Mouse (Mus musculus) bone marrow, adult 2 months (tissue): ENCODE results near the gene Hist1h2ak. TPM values are rescaled to one million over a fixed set of nuclear protein-coding genes. Genes with fewer than 3 reads are reported as not detected.

ENCODE experiments used
- H3K27ac ChIP-seq: fragments of 200-500 bp; 2 replicates; pipeline ENCODE4 v1.5.1; 2012; ENCODE audit warnings: low read depth, mild to moderate bottlenecking, control low read depth, inconsistent platforms, low read length; ENCODE audit not compliant: control insufficient read depth, poor library complexity, insufficient read depth
- H3K4me1 ChIP-seq: fragments of 200-500 bp; 2 replicates; pipeline ENCODE4 v1.6.1; 2011; ENCODE audit warnings: low read length; ENCODE audit not compliant: control insufficient read depth, insufficient read depth
- H3K4me3 ChIP-seq: fragments of 200-500 bp; replicated peaks from 2 replicates; pipeline ENCODE3; 2011; ENCODE audit warnings: mild to moderate bottlenecking, low read depth, low read length, control low read depth; ENCODE audit not compliant: control insufficient read depth
- CTCF ChIP-seq: fragments of 200-500 bp; IDR thresholded peaks from 2 replicates; pipeline ENCODE4 v1.5.1; 2011; ENCODE audit warnings: low read length, control low read depth; ENCODE audit not compliant: control insufficient read depth, insufficient read depth
- POLR2A ChIP-seq: fragments of 200-500 bp; IDR thresholded peaks from 2 replicates; pipeline ENCODE4 v1.6.1; 2011; ENCODE audit warnings: low read depth, mild to moderate bottlenecking, control low read depth, low read length, borderline replicate concordance; ENCODE audit not compliant: control insufficient read depth
- WGBS: fragments of 180-500 bp; shearing (Covaris S2); methylation state at CpG from one replicate; pipeline ENCODE4 v1.1.7; 2018; 5-methylcytosine and 5-hydroxymethylcytosine counted together
- polyA plus RNA-seq: library from polyadenylated mRNA; stranded (reverse); fragments of >200 nt; gene quantifications from 2 replicates; pipeline ENCODE4 v1.2.4, GENCODE M21; 2011; ENCODE audit warnings: low replicate concordance; ENCODE audit not compliant: missing spikeins, insufficient read depth, insufficient read length

Gene Hist1h2ak
- polyA plus RNA-seq, 1 experiment: 61.7 TPM

DNA sequence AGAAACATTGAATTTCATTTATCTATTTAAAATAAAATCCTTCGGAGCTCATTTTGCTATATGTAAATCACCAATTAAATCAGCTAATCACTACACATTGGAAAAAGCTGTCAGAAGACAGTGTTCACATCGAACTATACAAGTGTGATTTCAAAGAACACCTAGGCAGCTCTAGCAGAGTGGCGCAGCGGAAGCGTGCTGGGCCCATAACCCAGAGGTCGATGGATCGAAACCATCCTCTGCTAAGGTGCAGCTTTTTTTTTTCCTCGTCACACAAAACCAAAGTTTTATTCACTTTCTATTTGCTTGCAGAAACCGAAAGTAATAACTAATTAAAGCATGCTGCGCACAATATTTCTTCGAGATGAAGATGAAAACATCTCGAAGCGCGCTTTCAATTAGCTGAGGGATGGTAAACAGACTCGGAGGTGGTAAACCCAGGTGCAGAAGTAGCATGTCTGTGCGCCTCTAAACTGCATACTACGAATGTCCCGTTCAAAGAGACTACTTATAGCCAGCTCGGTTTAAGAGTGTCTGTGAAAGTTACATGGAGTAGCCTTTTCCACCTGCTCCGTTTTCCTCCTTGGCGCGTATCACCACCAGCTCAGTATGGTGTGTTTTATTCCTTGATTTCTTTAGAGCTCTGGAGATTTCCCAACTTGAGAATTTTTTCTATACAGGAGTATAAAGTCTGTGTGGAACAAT, 42.7 kb downstream of the Hist1h2ak start:
- WGBS: 5% methylated on average over 22 of the region's 22 CpGs
- Histone ChIP-seq H3K27ac (no peak overlapping the region), H3K4me3 (peak overlapping the region; percentile 39), H3K4me1 (no peaks in the 10 kb centered on the region; the same call in 1 of the 2 replicates)
- TF ChIP-seq POLR2A (no peak), CTCF (no peak)

DNA sequence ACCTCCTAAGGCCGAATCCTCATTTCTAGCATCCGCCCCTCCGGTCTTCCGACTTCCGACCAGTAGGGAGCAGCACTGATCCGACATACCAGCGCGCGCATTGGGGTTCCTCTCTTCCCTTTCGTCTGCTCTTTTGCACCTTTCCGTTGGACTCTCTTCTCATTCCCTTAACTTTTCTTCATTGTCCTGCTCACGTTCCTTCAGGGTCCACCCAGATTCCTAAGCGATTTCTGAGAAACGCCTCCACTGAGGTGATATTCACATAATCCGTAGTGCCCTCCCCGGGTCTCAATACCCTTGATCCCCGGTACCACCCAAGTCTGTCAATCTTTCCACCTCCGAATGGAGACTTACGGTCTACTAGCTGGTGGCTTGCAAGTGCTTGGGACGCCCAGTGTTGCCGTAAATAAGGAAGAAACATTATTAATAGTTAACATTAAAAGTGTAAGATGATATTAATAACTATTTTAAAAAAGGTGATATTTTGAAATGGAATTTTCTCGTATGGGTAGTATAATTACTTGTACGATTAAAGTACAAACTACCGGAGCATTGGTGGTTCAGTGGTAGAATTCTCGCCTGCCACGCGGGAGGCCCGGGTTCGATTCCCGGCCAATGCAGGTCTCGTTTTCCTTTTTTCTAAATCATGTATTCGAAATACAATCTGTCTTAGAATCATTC, 43.5 kb downstream of the Hist1h2ak start:
- no peaks in the 10 kb centered on the region; the same call in 1 of the 2 replicates for H3K4me1 ChIP-seq
- peak; percentile 89 for TF ChIP-seq CTCF
- no peak for TF ChIP-seq POLR2A
- H3K4me3 ChIP-seq: peak overlapping the region; percentile 87
- whole genome bisulfite sequencing: under 1% methylated on average over 32 of the region's 32 CpGs
- H3K27ac ChIP-seq: peak overlapping the region; percentile 16

DNA sequence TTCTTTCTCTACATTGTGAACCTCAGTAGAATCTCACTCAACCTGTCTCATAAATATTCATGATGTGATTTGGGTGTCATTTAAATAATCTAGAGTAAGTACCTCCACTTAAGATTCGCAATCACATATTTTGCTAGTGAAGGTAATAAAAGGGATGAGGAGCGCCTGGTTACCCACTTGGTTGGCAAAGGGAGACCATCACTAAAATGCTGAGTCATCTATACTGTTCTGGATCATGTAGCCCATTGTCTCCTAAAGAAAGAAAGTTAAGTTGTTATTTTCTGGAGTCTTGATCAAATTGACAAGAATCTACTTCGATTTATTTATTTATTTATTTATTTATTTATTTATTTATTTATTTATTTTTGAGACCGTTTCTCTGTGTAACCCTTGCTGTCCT, 47.0 kb downstream of the Hist1h2ak start:
- WGBS: 65% methylated on average over 4 of the region's 4 CpGs
- Histone ChIP-seq H3K4me3 (no peak overlapping the region), H3K4me1 (no peaks in the 10 kb centered on the region; the same call in 1 of the 2 replicates), H3K27ac (no peak overlapping the region)
- TF ChIP-seq POLR2A: no peak
- TF ChIP-seq CTCF: no peak

Other genes with a start within 250 kb of the Hist1h2ak start
- 2.1 and 6.4 TPM in 2 replicates for gene Zkscan8, start 222.7 kb downstream of the Hist1h2ak start, polyA plus RNA-seq
- not detected in 2 replicates for gene Olfr1366, start 211.0 kb downstream of the Hist1h2ak start, polyA plus RNA-seq
- 0.90 and 1.00 TPM in 2 replicates for gene Olfr1535, start 193.9 kb downstream of the Hist1h2ak start, polyA plus RNA-seq
- not detected in 2 replicates for gene Olfr1364, start 172.1 kb downstream of the Hist1h2ak start, polyA plus RNA-seq
- gene Olfr1362, start 139.8 kb downstream of the Hist1h2ak start, polyA plus RNA-seq: not detected in 2 replicates
- gene Olfr11, start 111.3 kb downstream of the Hist1h2ak start, polyA plus RNA-seq: not detected in 2 replicates
- not detected in 2 replicates for gene Olfr1361, start 90.4 kb downstream of the Hist1h2ak start, polyA plus RNA-seq
- gene Olfr1360, start 76.4 kb downstream of the Hist1h2ak start, polyA plus RNA-seq: not detected in 2 replicates
- not detected in 2 replicates for gene Olfr1359, start 55.7 kb downstream of the Hist1h2ak start, polyA plus RNA-seq
- gene Hist1h2bl, start 37.7 kb downstream of the Hist1h2ak start, polyA plus RNA-seq: 28.9 and 65.7 TPM in 2 replicates
- gene Hist1h2ai, start 37.4 kb downstream of the Hist1h2ak start, polyA plus RNA-seq: 19.2 and 21.1 TPM in 2 replicates
- 49.7 and 178 TPM in 2 replicates for gene Hist1h3h, start 36.2 kb downstream of the Hist1h2ak start, polyA plus RNA-seq
- gene Hist1h2bm, start 31.8 kb downstream of the Hist1h2ak start, polyA plus RNA-seq: 19.6 and 68.6 TPM in 2 replicates
- gene Hist1h4j, start 18.8 kb downstream of the Hist1h2ak start, polyA plus RNA-seq: 47.4 and 58.6 TPM in 2 replicates
- 358 and 477 TPM in 2 replicates for gene Hist1h4k, start 3.3 kb downstream of the Hist1h2ak start, polyA plus RNA-seq
- gene Hist1h2bn, start 296 bp upstream of the Hist1h2ak start, polyA plus RNA-seq: 98.2 and 195 TPM in 2 replicates
- 99.1 and 123 TPM in 2 replicates for gene Hist1h1b, start 26.8 kb upstream of the Hist1h2ak start, polyA plus RNA-seq
- 34.1 TPM in 1 of 2 replicates, not detected in the other for gene Hist1h3i, start 29.5 kb upstream of the Hist1h2ak start, polyA plus RNA-seq
- 14.9 and 15.3 TPM in 2 replicates for gene Hist1h2an, start 33.4 kb upstream of the Hist1h2ak start, polyA plus RNA-seq
- gene Hist1h2bp, start 33.6 kb upstream of the Hist1h2ak start, polyA plus RNA-seq: 31.5 and 33.4 TPM in 2 replicates
- gene Hist1h2bq, start 56.4 kb upstream of the Hist1h2ak start, polyA plus RNA-seq: 27.5 and 42.9 TPM in 2 replicates
- gene Hist1h2ao, start 56.6 kb upstream of the Hist1h2ak start, polyA plus RNA-seq: 5.1 TPM in 1 of 2 replicates, not detected in the other
- 157 and 288 TPM in 2 replicates for gene Hist1h4m, start 57.9 kb upstream of the Hist1h2ak start, polyA plus RNA-seq
- 79.8 and 313 TPM in 2 replicates for gene Hist1h4n, start 78.4 kb upstream of the Hist1h2ak start, polyA plus RNA-seq
- gene Hist1h2ap, start 79.7 kb upstream of the Hist1h2ak start, polyA plus RNA-seq: 94.2 and 102 TPM in 2 replicates
- 36.9 and 43.8 TPM in 2 replicates for gene Hist1h2br, start 79.9 kb upstream of the Hist1h2ak start, polyA plus RNA-seq
- gene Zfp184, start 191.3 kb upstream of the Hist1h2ak start, polyA plus RNA-seq: 1.4 and 2.5 TPM in 2 replicates
- gene Pom121l2, start 227.4 kb upstream of the Hist1h2ak start, polyA plus RNA-seq: not detected in 2 replicates